8 mouse cellular contexts compared by ENCODE assay signal in the genomic region with DNA sequence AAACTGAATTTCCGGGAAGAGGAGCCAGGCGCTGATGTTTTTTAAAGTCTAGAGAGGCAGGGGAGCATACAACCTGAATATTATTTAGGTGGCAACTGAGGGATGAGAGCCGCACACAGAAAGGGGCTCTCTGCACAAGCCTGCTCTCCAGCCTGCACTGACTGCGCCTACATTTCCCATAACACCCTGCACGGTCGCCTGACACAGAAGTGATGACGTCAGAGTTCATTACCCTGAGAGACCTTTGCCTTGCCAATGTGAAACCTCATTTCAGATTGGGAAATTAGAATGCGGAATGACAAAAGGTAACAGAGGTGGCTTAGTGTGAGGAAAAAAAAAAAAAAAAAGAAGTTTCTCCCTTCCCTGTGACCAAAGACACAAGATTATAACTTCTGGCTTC. TPM values are rescaled to one million over a fixed set of nuclear protein-coding genes. Genes with fewer than 3 reads are reported as not detected.
DNase-seq lines count a peak whose midpoint lies in the region; ATAC-seq and TF ChIP-seq lines count a peak whose summit lies in the region.
"Had no signal": no experiment of that assay in that cellular context is flagged by ENCODE, and none has a peak within 500 bp of the region (broad histone marks: within the 10 kb centered on the region; RNA-seq: fewer than 3 reads in every experiment).

No protein-coding gene starts in this region.

- peak; percentile 78; the same call in 1 of the 2 replicates for ATAC-seq in hindbrain, postnatal 0 days
- peak; percentile 92 for ATAC-seq in liver, postnatal 0 days
- peak; percentile 86; the same call in 1 of the 2 replicates for ATAC-seq in neural tube, embryonic 15.5 days (ENCODE audit: low FRiP score)

- 27% methylated on average over 8 of the region's 8 CpGs for WGBS in hindbrain, postnatal 0 days
- 33% methylated on average over 8 of the region's 8 CpGs for whole genome bisulfite sequencing in liver, postnatal 0 days (ENCODE audit: insufficient replicate concordance)
- 31% methylated on average over 8 of the region's 8 CpGs for WGBS in neural tube, embryonic 15.5 days

- intact Hi-C loops in left cerebral cortex, adult 2 months (cut with DNase I) = no loop called here

- H3K9me3 ChIP-seq in hindbrain, postnatal 0 days (ENCODE audit: low read length) = no peaks in the 10 kb centered on the region
- H3K9me3 ChIP-seq in liver, postnatal 0 days (ENCODE audit: low read length) = peaks cover 1% of the 10 kb centered on the region; the same call in 1 of the 2 replicates
- no peaks in the 10 kb centered on the region for H3K9me3 ChIP-seq in neural tube, embryonic 15.5 days (replicated peaks)

- H3K27ac ChIP-seq in left cerebral cortex, adult 2 months = no peak overlapping the region
- H3K27ac ChIP-seq in hindbrain, postnatal 0 days = no peak overlapping the region
- 0 out of 2 replicates have a peak overlapping the region, but pooled peaks have one; percentile 29 for H3K27ac ChIP-seq in liver, postnatal 0 days (ENCODE audit: low read depth)
- H3K27ac ChIP-seq in neural tube, embryonic 15.5 days (replicated peaks) = no peak overlapping the region

- no peaks in the 10 kb centered on the region for H3K27me3 ChIP-seq in hindbrain, postnatal 0 days (ENCODE audit: insufficient read depth, low read length)
- no peaks in the 10 kb centered on the region for H3K27me3 ChIP-seq in liver, postnatal 0 days (ENCODE audit: insufficient read depth, low read length)
- H3K27me3 ChIP-seq in neural tube, embryonic 15.5 days (replicated peaks) = no peaks in the 10 kb centered on the region

- TF ChIP-seq CTCF in left cerebral cortex, adult 2 months (IDR thresholded peaks at IDR 0.05) = no peak
- no peak for TF ChIP-seq CTCF in hindbrain, postnatal 0 days (IDR thresholded peaks at IDR 0.05; ENCODE audit: low read depth)
- TF ChIP-seq CTCF in liver, postnatal 0 days (IDR thresholded peaks at IDR 0.05; ENCODE audit: low read depth) = no peak

- H3K4me1 ChIP-seq in hindbrain, postnatal 0 days (ENCODE audit: insufficient read depth, low read length) = no peaks in the 10 kb centered on the region
- no peaks in the 10 kb centered on the region for H3K4me1 ChIP-seq in liver, postnatal 0 days (ENCODE audit: insufficient read depth)
- no peaks in the 10 kb centered on the region for H3K4me1 ChIP-seq in neural tube, embryonic 15.5 days

- no peak overlapping the region for H3K4me2 ChIP-seq in hindbrain, postnatal 0 days (ENCODE audit: low read depth, low read length)
- H3K4me2 ChIP-seq in liver, postnatal 0 days (ENCODE audit: low read depth, low read length) = no peak overlapping the region; the same call in 1 of the 2 replicates
- H3K4me2 ChIP-seq in neural tube, embryonic 15.5 days = 0 out of 2 replicates have a peak overlapping the region, but pooled peaks have one; percentile 31

- peak in 1 of 2 experiments; percentile 36 for DNase-seq in left cerebral cortex, adult 2 months (ENCODE audit: extremely low spot score in 1 of 2, low spot score in 2 of 2)
- no peak for DNase-seq in left cerebral cortex, adult 8-10 months (ENCODE audit: low spot score in 2 of 2)
- DNase-seq in embryo, embryonic 10.5 days (ENCODE audit: low spot score) = peak; percentile 76
- DNase-seq in hindbrain, postnatal 0 days (ENCODE audit: low spot score) = peak; percentile 71
- peak; percentile 62 for DNase-seq in liver, postnatal 0 days
- DNase-seq in heart, adult 9 months (ENCODE audit: low spot score in 2 of 2) = no peak

- 0 out of 2 replicates have a peak overlapping the region, but pooled peaks have one; percentile 11 for H3K4me3 ChIP-seq in left cerebral cortex, adult 2 months
- H3K4me3 ChIP-seq in hindbrain, postnatal 0 days (ENCODE audit: low read length) = no peak overlapping the region
- H3K4me3 ChIP-seq in liver, postnatal 0 days (ENCODE audit: low read depth, low read length) = no peak overlapping the region
- no peak overlapping the region for H3K4me3 ChIP-seq in neural tube, embryonic 15.5 days (replicated peaks)

- H3K9ac ChIP-seq in hindbrain, postnatal 0 days (replicated peaks; ENCODE audit: low read length) = no peak overlapping the region
- no peak overlapping the region for H3K9ac ChIP-seq in liver, postnatal 0 days (replicated peaks)
- no peak overlapping the region for H3K9ac ChIP-seq in neural tube, embryonic 15.5 days (replicated peaks)

- TF ChIP-seq EP300 in liver, postnatal 0 days (IDR thresholded peaks at IDR 0.05; ENCODE audit: low read depth) = no peak

- H3K36me3 ChIP-seq in hindbrain, postnatal 0 days (ENCODE audit: insufficient read depth, low read length) = no peaks in the 10 kb centered on the region
- H3K36me3 ChIP-seq in liver, postnatal 0 days (replicated peaks; ENCODE audit: insufficient read depth, low read length) = no peaks in the 10 kb centered on the region
- H3K36me3 ChIP-seq in neural tube, embryonic 15.5 days = no peaks in the 10 kb centered on the region

RNA-seq across cellular contexts. Expression of a gene that starts 23.1 kb away (rescaled TPM):
- total RNA-seq in left cerebral cortex, adult 2 months (2021) = 1 to 10 TPM; 3.3 to 3.4 TPM
- total RNA-seq in left cerebral cortex, adult 8-10 months (2022) = 1 to 10 TPM; 1.7 to 2.8 (median 2.3) TPM
- total RNA-seq in hindbrain, postnatal 0 days (2014; rRNA removed) = 10.5 and 13.8 TPM in 2 replicates
- 14.7 and 15.4 TPM in 2 replicates for polyA plus RNA-seq in hindbrain, postnatal 0 days (2015; fragmentation: Nextera tagmentation; extraction: Ambion mirVana)
- 0.08 and 0.61 TPM in 2 replicates for polyA plus RNA-seq in liver, postnatal 0 days (2015; fragmentation: Nextera tagmentation; extraction: Ambion mirVana)
- polyA plus RNA-seq in neural tube, embryonic 15.5 days (2015; fragmentation: Nextera tagmentation; extraction: Ambion mirVana) = 2.7 and 3.8 TPM in 2 replicates
- total RNA-seq: heart, postnatal 14 days had no signal

Comparison
In these comparisons a context has a peak if more than half of its experiments do, and no peak if none do; other contexts are left out.
1. DNase-seq: peak in embryo, embryonic 10.5 days (single experiment), hindbrain, postnatal 0 days (single experiment) and liver, postnatal 0 days (single experiment); none in left cerebral cortex, adult 8-10 months (0 of 2) and heart, adult 9 months (0 of 2).
2. Peak in every context shown above with its lines, with median percentiles within 50 percentile points of each other: ATAC-seq.